16 mouse cellular contexts compared by ENCODE assay signal in genomic region chr5:130124271-130124670, GRCm38 (mm10). TPM values are rescaled to one million over a fixed set of nuclear protein-coding genes. Genes with fewer than 3 reads are reported as not detected.
DNase-seq lines count a peak whose midpoint lies in the region; ATAC-seq lines count a peak whose summit lies in the region.
"Had no signal": no experiment of that assay in that cellular context is flagged by ENCODE, and none has a peak within 500 bp of the region (broad histone marks: within the 10 kb centered on the region; RNA-seq: fewer than 3 reads in every experiment).

No protein-coding gene starts in this region.

- H3K9ac ChIP-seq in heart, embryonic 11.5 days (ENCODE audit: low read depth, low read length) = no peak overlapping the region
- H3K9ac ChIP-seq in midbrain, embryonic 14.5 days (replicated peaks; ENCODE audit: low read length) = no peak overlapping the region
- H3K9ac ChIP-seq: forebrain, embryonic 13.5 days; intestine, embryonic 15.5 days had no signal

- no peaks in the 10 kb centered on the region for H3K9me3 ChIP-seq in heart, embryonic 11.5 days (replicated peaks; ENCODE audit: control insufficient read depth, low read length)
- H3K9me3 ChIP-seq in midbrain, embryonic 14.5 days (ENCODE audit: control insufficient read depth, low read length) = no peaks in the 10 kb centered on the region
- H3K9me3 ChIP-seq: forebrain, embryonic 13.5 days; hindbrain, embryonic 10.5 days; intestine, embryonic 15.5 days had no signal

- H3K4me3 ChIP-seq in heart, embryonic 11.5 days (ENCODE audit: low read depth, low read length) = no peak overlapping the region
- H3K4me3 ChIP-seq in brown adipose tissue, adult 24 weeks (ENCODE audit: insufficient read depth, low read depth, low read length) = no peak overlapping the region
- H3K4me3 ChIP-seq in midbrain, embryonic 14.5 days (replicated peaks; ENCODE audit: low read depth, low read length) = no peak overlapping the region
- H3K4me3 ChIP-seq: forebrain, embryonic 13.5 days; hindbrain, embryonic 10.5 days; intestine, embryonic 15.5 days; layer of hippocampus, adult 2 months had no signal

- H3K36me3 ChIP-seq in heart, embryonic 11.5 days (ENCODE audit: control insufficient read depth, insufficient read depth, low read length) = no peaks in the 10 kb centered on the region; the same call in 1 of the 2 replicates
- H3K36me3 ChIP-seq in midbrain, embryonic 14.5 days (ENCODE audit: control insufficient read depth, insufficient read depth, low read length) = no peaks in the 10 kb centered on the region
- H3K36me3 ChIP-seq: intestine, embryonic 15.5 days had no signal

- intact Hi-C loops in heart, postnatal 10 days (cut with DNase I) = no loop called here

- no peak for ATAC-seq in heart, embryonic 11.5 days (replicated peaks; ENCODE audit: insufficient number of reproducible peaks, low FRiP score, low TSS enrichment)
- no peak for ATAC-seq in midbrain, embryonic 14.5 days (ENCODE audit: low FRiP score, low TSS enrichment)
- ATAC-seq: forebrain, embryonic 13.5 days; intestine, embryonic 15.5 days; Patski had no signal

- no peaks in the 10 kb centered on the region for H3K27me3 ChIP-seq in heart, embryonic 11.5 days (ENCODE audit: control insufficient read depth, insufficient read depth, low read length)
- H3K27me3 ChIP-seq in midbrain, embryonic 14.5 days (ENCODE audit: control insufficient read depth, insufficient read depth, low read length) = no peaks in the 10 kb centered on the region
- H3K27me3 ChIP-seq: forebrain, embryonic 13.5 days; intestine, embryonic 15.5 days; Patski had no signal

- whole genome bisulfite sequencing in heart, embryonic 11.5 days (ENCODE audit: insufficient replicate concordance) = 75% methylated on average over 5 of the region's 5 CpGs
- WGBS in midbrain, embryonic 14.5 days = 56% methylated on average over 5 of the region's 5 CpGs

- no peak overlapping the region for H3K27ac ChIP-seq in heart, embryonic 11.5 days (ENCODE audit: low read depth, low read length)
- peak overlapping the region; percentile 77 for H3K27ac ChIP-seq in brown adipose tissue, adult 24 weeks (replicated peaks; ENCODE audit: low read depth, low read length)
- peak overlapping the region; percentile 21; the same call in 1 of the 2 replicates for H3K27ac ChIP-seq in midbrain, embryonic 14.5 days (replicated peaks; ENCODE audit: low read depth, low read length)
- H3K27ac ChIP-seq: forebrain, embryonic 13.5 days; hindbrain, embryonic 10.5 days; intestine, embryonic 15.5 days; layer of hippocampus, adult 2 months had no signal

- H3K4me1 ChIP-seq in heart, embryonic 11.5 days (ENCODE audit: control insufficient read depth, insufficient read depth, low read length) = no peaks in the 10 kb centered on the region; the same call in 1 of the 2 replicates
- peaks cover 32% of the 10 kb centered on the region for H3K4me1 ChIP-seq in brown adipose tissue, adult 24 weeks (ENCODE audit: control insufficient read depth, insufficient read depth, insufficient read length, low read length)
- H3K4me1 ChIP-seq in midbrain, embryonic 14.5 days (ENCODE audit: control insufficient read depth, insufficient read depth, low read length) = no peaks in the 10 kb centered on the region
- H3K4me1 ChIP-seq: forebrain, embryonic 13.5 days had no signal

- DNase-seq in heart, postnatal 10 days = peak; percentile 34 to 41
- DNase-seq in kidney, postnatal 10 days = peak; percentile 53
- DNase-seq in kidney, postnatal 25 days = no peak
- DNase-seq in midbrain, embryonic 14.5 days = peak; percentile 37
- DNase-seq in cerebellum, adult 9-10 months = no peak
- DNase-seq: adrenal gland, postnatal 36 days; cerebellum, adult 9-11 months; lung, adult 18-20 months; right cerebral cortex, postnatal 14 days had no signal

- no peak overlapping the region for H3K4me2 ChIP-seq in heart, embryonic 11.5 days
- H3K4me2 ChIP-seq in midbrain, embryonic 14.5 days (ENCODE audit: low read length) = no peak overlapping the region
- H3K4me2 ChIP-seq: forebrain, embryonic 13.5 days; intestine, embryonic 15.5 days had no signal

RNA-seq across cellular contexts. Expression of gene Kctd7, which starts 20.4 kb away (rescaled TPM):
- 1 to 10 TPM; 2.5 to 3.9 TPM for total RNA-seq in heart, postnatal 10 days (2021)
- 3.0 and 5.5 TPM in 2 replicates for polyA plus RNA-seq in heart, embryonic 11.5 days (2014; fragmentation: Nextera tagmentation; extraction: Ambion mirVana)
- 1.2 and 1.5 TPM in 2 replicates for polyA plus RNA-seq in brown adipose tissue, adult 24 weeks (2012; ENCODE audit: insufficient read depth, insufficient read length, missing spikeins)
- 14.8 and 15.5 TPM in 2 replicates for polyA plus RNA-seq in midbrain, embryonic 14.5 days (2014; fragmentation: Nextera tagmentation; extraction: Ambion mirVana)

RNA-seq across cellular contexts. Expression of gene Rabgef1, which starts 47.3 kb away (rescaled TPM):
- total RNA-seq in heart, postnatal 10 days (2021) = 10 to 100 TPM; 20.3 to 20.7 TPM
- 20.8 and 22.0 TPM in 2 replicates for polyA plus RNA-seq in heart, embryonic 11.5 days (2014; fragmentation: Nextera tagmentation; extraction: Ambion mirVana)
- polyA plus RNA-seq in brown adipose tissue, adult 24 weeks (2012; ENCODE audit: insufficient read depth, insufficient read length, missing spikeins) = 16.7 and 19.1 TPM in 2 replicates
- 38.9 and 40.3 TPM in 2 replicates for polyA plus RNA-seq in midbrain, embryonic 14.5 days (2014; fragmentation: Nextera tagmentation; extraction: Ambion mirVana)

RNA-seq across cellular contexts. Expression of gene Tpst1, which starts 51.1 kb away (rescaled TPM):
- total RNA-seq in heart, postnatal 10 days (2021) = 10 to 100 TPM; 22.5 to 24.8 TPM
- polyA plus RNA-seq in heart, embryonic 11.5 days (2014; fragmentation: Nextera tagmentation; extraction: Ambion mirVana) = 28.1 and 28.8 TPM in 2 replicates
- polyA plus RNA-seq in brown adipose tissue, adult 24 weeks (2012; ENCODE audit: insufficient read depth, insufficient read length, missing spikeins) = 11.6 and 14.3 TPM in 2 replicates
- 41.5 and 55.8 TPM in 2 replicates for polyA plus RNA-seq in midbrain, embryonic 14.5 days (2014; fragmentation: Nextera tagmentation; extraction: Ambion mirVana)

Comparison
In these comparisons a context has a peak if more than half of its experiments do, and no peak if none do; other contexts are left out.
1. DNase-seq: peak in heart, postnatal 10 days (2 of 2), kidney, postnatal 10 days (single experiment) and midbrain, embryonic 14.5 days (single experiment); none in kidney, postnatal 25 days (0 of 2) and cerebellum, adult 9-10 months (single experiment).